ENCODE assay signal across 8 mouse cellular contexts in genomic region chr4:136247386-136247728, GRCm38 (mm10). TPM values are rescaled to one million over a fixed set of nuclear protein-coding genes. Genes with fewer than 3 reads are reported as not detected.
DNase-seq lines count a peak whose midpoint lies in the region; ATAC-seq and TF ChIP-seq lines count a peak whose summit lies in the region.

No protein-coding gene starts in this region.

- DNase-seq in embryo, embryonic 11 days: peak; percentile 46
- DNase-seq in embryo, embryonic 9.5 days (ENCODE audit: extremely low spot score): no peak
- no peak for DNase-seq in lung, postnatal 0 days (ENCODE audit: low spot score)
- DNase-seq in lung, postnatal 4 days: no peak
- no peak for DNase-seq in left cerebral cortex, adult 11 months (ENCODE audit: low spot score)
- DNase-seq in cerebellum, postnatal 14 days: no peak

- peak overlapping the region; percentile 50 for H3K4me3 ChIP-seq in lung, postnatal 0 days (ENCODE audit: low read depth, low read length)
- peak overlapping the region; percentile 53 for H3K4me3 ChIP-seq in limb, embryonic 13.5 days
- H3K4me3 ChIP-seq in stomach, embryonic 14.5 days (ENCODE audit: low read depth, low read length): peak overlapping the region; percentile 56

- peak overlapping the region; percentile 95 for H3K4me2 ChIP-seq in lung, postnatal 0 days (replicated peaks; ENCODE audit: low read depth, low read length)
- H3K4me2 ChIP-seq in limb, embryonic 13.5 days (replicated peaks): peak overlapping the region; percentile 97
- peak overlapping the region; percentile 92 for H3K4me2 ChIP-seq in stomach, embryonic 14.5 days (replicated peaks; ENCODE audit: low read depth, low read length)

- no peaks in the 10 kb centered on the region for H3K9me3 ChIP-seq in lung, postnatal 0 days (ENCODE audit: low read length)
- no peaks in the 10 kb centered on the region for H3K9me3 ChIP-seq in limb, embryonic 13.5 days
- no peaks in the 10 kb centered on the region for H3K9me3 ChIP-seq in stomach, embryonic 14.5 days (ENCODE audit: control insufficient read depth, low read depth, low read length)

- peak; percentile 4; the same call in 1 of the 2 replicates for ATAC-seq in lung, postnatal 0 days
- ATAC-seq in limb, embryonic 13.5 days (ENCODE audit: low FRiP score, low read depth): 0 out of 2 replicates have a peak, but pooled peaks have one; percentile 12
- ATAC-seq in stomach, embryonic 14.5 days (ENCODE audit: insufficient number of reproducible peaks, insufficient read depth, low FRiP score, low read depth): no peak

- no peaks in the 10 kb centered on the region for H3K36me3 ChIP-seq in lung, postnatal 0 days (ENCODE audit: insufficient read depth, low read length)
- peaks cover 29% of the 10 kb centered on the region for H3K36me3 ChIP-seq in limb, embryonic 13.5 days
- H3K36me3 ChIP-seq in stomach, embryonic 14.5 days (ENCODE audit: control insufficient read depth, insufficient read depth, low read length): peaks cover 2% of the 10 kb centered on the region; the same call in 1 of the 2 replicates

- TF ChIP-seq EP300 in lung, postnatal 0 days (IDR thresholded peaks at IDR 0.05): no peak

- peaks cover 25% of the 10 kb centered on the region for H3K4me1 ChIP-seq in lung, postnatal 0 days (ENCODE audit: insufficient read depth, low read depth, low read length)
- H3K4me1 ChIP-seq in limb, embryonic 13.5 days: peaks cover 48% of the 10 kb centered on the region
- peaks cover 37% of the 10 kb centered on the region for H3K4me1 ChIP-seq in stomach, embryonic 14.5 days (ENCODE audit: control insufficient read depth, insufficient read depth, low read length)

- H3K9ac ChIP-seq in lung, postnatal 0 days (replicated peaks; ENCODE audit: low read depth): no peak overlapping the region; the same call in 1 of the 2 replicates
- H3K9ac ChIP-seq in limb, embryonic 13.5 days: peak overlapping the region; percentile 65
- H3K9ac ChIP-seq in stomach, embryonic 14.5 days (replicated peaks; ENCODE audit: low read depth, low read length): no peak overlapping the region

- WGBS in lung, postnatal 0 days: 2% methylated on average over 14 of the region's 14 CpGs
- WGBS in limb, embryonic 13.5 days: under 1% methylated on average over 14 of the region's 14 CpGs
- 4% methylated on average over 14 of the region's 14 CpGs for WGBS in stomach, embryonic 14.5 days

- peaks cover 8% of the 10 kb centered on the region; the same call in 1 of the 2 replicates for H3K27me3 ChIP-seq in lung, postnatal 0 days (replicated peaks; ENCODE audit: insufficient read depth, low read length)
- H3K27me3 ChIP-seq in limb, embryonic 13.5 days: peaks cover 84% of the 10 kb centered on the region
- 0 out of 2 replicates have a peak, but pooled peaks cover 11% of the 10 kb centered on the region for H3K27me3 ChIP-seq in stomach, embryonic 14.5 days (ENCODE audit: control insufficient read depth, insufficient read depth, low read length)

- H3K27ac ChIP-seq in lung, postnatal 0 days (ENCODE audit: low read length): no peak overlapping the region
- H3K27ac ChIP-seq in limb, embryonic 13.5 days: no peak overlapping the region
- no peak overlapping the region for H3K27ac ChIP-seq in stomach, embryonic 14.5 days (ENCODE audit: low read length)

- 0 out of 2 replicates have a peak, but pooled peaks have one; percentile 3 for TF ChIP-seq CTCF in lung, postnatal 0 days (IDR thresholded peaks at IDR 0.05)

RNA-seq across cellular contexts. Expression of gene Tcea3, which starts 0.2 kb away (rescaled TPM):
- 26.8 and 29.1 TPM in 2 replicates for polyA plus RNA-seq in lung, postnatal 0 days (2015; fragmentation: Nextera tagmentation; extraction: Ambion mirVana)
- polyA plus RNA-seq in limb, embryonic 13.5 days (2015; fragmentation: Nextera tagmentation; extraction: Ambion mirVana): 8.1 and 9.0 TPM in 2 replicates
- 19.7 and 19.8 TPM in 2 replicates for polyA plus RNA-seq in stomach, embryonic 14.5 days (2014; fragmentation: Nextera tagmentation; extraction: Ambion mirVana)

RNA-seq across cellular contexts. Expression of gene Zfp46, which starts 37.1 kb away (rescaled TPM):
- 18.4 and 21.0 TPM in 2 replicates for polyA plus RNA-seq in lung, postnatal 0 days (2015; fragmentation: Nextera tagmentation; extraction: Ambion mirVana)
- 24.3 and 28.4 TPM in 2 replicates for polyA plus RNA-seq in limb, embryonic 13.5 days (2015; fragmentation: Nextera tagmentation; extraction: Ambion mirVana)
- 24.7 and 25.1 TPM in 2 replicates for polyA plus RNA-seq in stomach, embryonic 14.5 days (2014; fragmentation: Nextera tagmentation; extraction: Ambion mirVana)

RNA-seq across cellular contexts. Expression of gene Asap3, which starts 41.2 kb away (rescaled TPM):
- polyA plus RNA-seq in lung, postnatal 0 days (2015; fragmentation: Nextera tagmentation; extraction: Ambion mirVana): 5.4 and 5.5 TPM in 2 replicates
- polyA plus RNA-seq in limb, embryonic 13.5 days (2015; fragmentation: Nextera tagmentation; extraction: Ambion mirVana): 15.1 and 16.4 TPM in 2 replicates
- 5.1 and 5.6 TPM in 2 replicates for polyA plus RNA-seq in stomach, embryonic 14.5 days (2014; fragmentation: Nextera tagmentation; extraction: Ambion mirVana)
